Mouse (Mus musculus) testis, adult 2 months (tissue): ENCODE results near the gene Celf5.

Experiments
- CTCF ChIP-seq: fragments of 200-500 bp; IDR thresholded peaks from 2 replicates; pipeline ENCODE4 v1.5.1; 2012; ENCODE audit warnings: low read depth, mild to moderate bottlenecking, inconsistent platforms, low read length, moderate library complexity; ENCODE audit not compliant: control insufficient read depth, insufficient read depth, insufficient replicate concordance
- POLR2A ChIP-seq: fragments of 200-500 bp; IDR thresholded peaks from 2 replicates; pipeline ENCODE4 v1.6.1; 2012; ENCODE audit warnings: low read depth, mild to moderate bottlenecking, inconsistent platforms, low read length, moderate library complexity; ENCODE audit not compliant: control insufficient read depth

- TF ChIP-seq CTCF (no peak), POLR2A (no peak)
Measured at GRCm38 (mm10) chr10:81494260-81495041, 11.9 kb upstream of the Celf5 start.
